Mouse (Mus musculus) mouse trophoblast stem cell (cell line): ENCODE data around the gene Chst8.

Experiments
- in situ Hi-C, 2 experiments: fragments of 300-500 bp; cut with MseI, MboI; formaldehyde crosslinking; loops; 2 replicates in 1 of 2; 3 replicates in 1 of 2; pipeline ENCODE4 v1.15.1; 2025

Chst8 gene

GRCm38 (mm10) chr7:34718651-34719050, 93.9 kb downstream of the Chst8 start:
- in situ Hi-C loops = loop anchor here in 1 of 2 experiments (5.0 kb wide), 1 partner anchor 41 kb away; no protein-coding TSS in a partner anchor

GRCm38 (mm10) chr7:34717161-34717810, 95.2 kb downstream of the Chst8 start:
- in situ Hi-C loops = loop anchor here in 1 of 2 experiments (5.0 kb wide), 1 partner anchor 40 kb away; no protein-coding TSS in a partner anchor

- in situ Hi-C loops = loop anchor here in 1 of 2 experiments (5.0 kb wide), 1 partner anchor 38 kb away; no protein-coding TSS in a partner anchor
These were observed 97.6 kb downstream of the Chst8 start for GRCm38 (mm10) chr7:34714848-34715460.

- in situ Hi-C loops = no loop called here
These were observed 103.4 kb downstream of the Chst8 start for GRCm38 (mm10) chr7:34709111-34709510.

GRCm38 (mm10) chr7:34704401-34704800, 108.1 kb downstream of the Chst8 start:
- in situ Hi-C loops = no loop called here

GRCm38 (mm10) chr7:34703437-34703836, 109.1 kb downstream of the Chst8 start:
- in situ Hi-C loops = no loop called here

- in situ Hi-C loops = no loop called here
These were observed 109.7 kb downstream of the Chst8 start for GRCm38 (mm10) chr7:34702718-34703351.

GRCm38 (mm10) chr7:34699888-34700287, 112.6 kb downstream of the Chst8 start:
- in situ Hi-C loops = no loop called here

GRCm38 (mm10) chr7:34698221-34698620, 114.3 kb downstream of the Chst8 start:
- in situ Hi-C loops = no loop called here

- in situ Hi-C loops = no loop called here
These were observed 116.4 kb downstream of the Chst8 start for GRCm38 (mm10) chr7:34696086-34696485.

- in situ Hi-C loops = no loop called here
These were observed 117.6 kb downstream of the Chst8 start for GRCm38 (mm10) chr7:34694898-34695297.

- in situ Hi-C loops = no loop called here
These were observed 118.6 kb downstream of the Chst8 start for GRCm38 (mm10) chr7:34693916-34694315.

- in situ Hi-C loops = no loop called here
These were observed 119.4 kb downstream of the Chst8 start for GRCm38 (mm10) chr7:34693072-34693471.

GRCm38 (mm10) chr7:34690111-34690510, 122.4 kb downstream of the Chst8 start:
- in situ Hi-C loops = no loop called here

- in situ Hi-C loops = no loop called here
These were observed 123.5 kb downstream of the Chst8 start for GRCm38 (mm10) chr7:34689028-34689427.

- in situ Hi-C loops = no loop called here
These were observed 126.7 kb downstream of the Chst8 start for GRCm38 (mm10) chr7:34685801-34686200.

GRCm38 (mm10) chr7:34685176-34685575, 127.3 kb downstream of the Chst8 start:
- in situ Hi-C loops = no loop called here

GRCm38 (mm10) chr7:34680771-34681421, 131.6 kb downstream of the Chst8 start:
- in situ Hi-C loops = no loop called here

- in situ Hi-C loops = loop anchor here in 1 of 2 experiments (5.0 to 10.0 kb wide), 3 partner anchors 37 to 275 kb away; no protein-coding TSS in a partner anchor
These were observed 132.6 kb downstream of the Chst8 start for GRCm38 (mm10) chr7:34679886-34680285.

GRCm38 (mm10) chr7:34675831-34676514, 136.5 kb downstream of the Chst8 start:
- in situ Hi-C loops = loop anchor here in 1 of 2 experiments (5.0 to 10.0 kb wide), 3 partner anchors 41 to 271 kb away; no protein-coding TSS in a partner anchor

- in situ Hi-C loops = loop anchor here in 1 of 2 experiments (5.0 to 10.0 kb wide), 3 partner anchors 42 to 270 kb away; no protein-coding TSS in a partner anchor
These were observed 137.3 kb downstream of the Chst8 start for GRCm38 (mm10) chr7:34675120-34675790.
